Mouse (Mus musculus) right cerebral cortex, postnatal 14 days (tissue): ENCODE results near the gene Fcf1.

Experiments
- DNase-seq: peaks from one replicate; pipeline ENCODE4 v3.0.0; 2022

Fcf1 gene

DNA sequence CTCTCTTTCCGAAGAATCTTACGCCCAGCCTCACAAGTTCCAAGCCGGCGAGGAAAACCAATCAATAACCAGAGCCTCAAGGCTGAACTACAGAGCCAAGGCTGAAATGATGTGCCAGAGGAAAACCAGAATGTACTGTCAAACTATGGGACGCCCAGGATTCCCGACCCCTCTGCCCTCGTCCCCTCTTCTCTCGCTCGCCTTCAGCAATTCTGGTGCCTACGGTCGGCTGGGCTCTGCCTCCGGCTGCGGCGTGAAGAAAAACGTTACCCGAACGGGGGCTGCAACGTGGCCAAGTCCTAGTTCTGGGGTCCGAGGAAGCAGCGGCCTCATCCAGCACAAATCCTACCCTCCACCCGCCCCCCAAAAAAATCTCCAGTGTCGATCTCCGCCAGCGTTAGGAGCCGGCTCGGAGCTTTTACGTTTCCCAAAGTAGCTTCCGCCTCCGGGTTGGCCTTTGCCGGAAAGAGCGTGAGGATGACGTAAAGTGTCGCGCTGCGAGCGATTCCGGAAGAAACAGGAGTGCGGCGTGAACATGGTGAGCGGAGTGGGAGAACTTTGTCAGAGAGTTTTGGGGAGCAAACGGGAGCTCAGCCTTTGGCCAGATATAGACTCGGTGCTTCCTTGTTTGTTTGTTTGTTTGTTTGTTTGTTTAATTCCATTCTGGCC, at the start of gene Fcf1, which contains the start of gene Arel1:
Fcf1 (plus strand) TSS at position 470 of the 669 bp plus-strand sequence.
Arel1 (minus strand) TSS at position 473 of the 669 bp plus-strand sequence.
- peak; percentile 88 for DNase-seq

DNA sequence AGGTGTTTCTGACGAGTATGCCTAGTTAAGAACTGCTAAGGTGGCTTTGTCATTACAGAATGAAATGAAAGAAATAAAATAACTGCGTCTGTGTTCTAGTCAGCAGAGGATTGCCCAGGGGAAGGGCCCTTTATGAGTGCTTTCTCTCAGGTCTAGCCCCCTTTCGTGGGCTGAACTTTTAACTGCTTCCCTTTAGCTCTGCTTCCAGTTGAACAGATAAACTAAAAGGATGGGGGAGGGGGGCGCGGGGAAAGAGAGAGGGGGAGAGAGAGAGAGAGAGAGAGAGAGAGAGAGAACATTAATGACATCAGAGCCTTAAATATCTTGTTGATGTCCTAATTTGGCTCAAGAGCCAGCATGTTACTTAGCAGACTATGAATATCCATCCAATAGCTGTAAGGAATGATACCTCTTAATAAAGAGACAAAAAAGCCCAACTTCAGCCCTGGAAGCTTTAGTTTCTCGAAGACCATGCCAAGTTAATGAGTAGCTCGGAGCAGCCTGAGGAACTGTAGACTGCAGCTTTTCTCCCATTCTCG, 48.7 kb upstream of the Fcf1 start:
- DNase-seq, result no peak

DNA sequence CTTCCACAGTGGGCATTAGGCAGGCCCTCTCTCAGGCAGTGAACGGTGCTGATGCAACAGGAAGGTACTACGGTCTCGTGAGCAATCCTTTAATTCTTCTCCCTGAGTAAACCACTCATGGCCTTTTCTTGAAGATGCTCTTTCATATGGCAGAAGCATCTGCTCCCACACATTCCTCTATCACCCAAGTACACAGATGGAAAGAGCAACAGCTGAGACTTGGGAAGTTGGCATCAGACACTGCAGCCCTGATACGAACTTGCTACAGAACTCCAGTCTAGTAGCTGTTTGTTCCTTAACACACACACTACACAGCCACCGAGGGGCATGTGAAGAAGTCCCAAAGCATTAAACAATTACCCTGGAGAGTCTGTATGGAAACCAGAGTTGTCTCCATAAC, 46.4 kb upstream of the Fcf1 start:
- no peak for DNase-seq

DNA sequence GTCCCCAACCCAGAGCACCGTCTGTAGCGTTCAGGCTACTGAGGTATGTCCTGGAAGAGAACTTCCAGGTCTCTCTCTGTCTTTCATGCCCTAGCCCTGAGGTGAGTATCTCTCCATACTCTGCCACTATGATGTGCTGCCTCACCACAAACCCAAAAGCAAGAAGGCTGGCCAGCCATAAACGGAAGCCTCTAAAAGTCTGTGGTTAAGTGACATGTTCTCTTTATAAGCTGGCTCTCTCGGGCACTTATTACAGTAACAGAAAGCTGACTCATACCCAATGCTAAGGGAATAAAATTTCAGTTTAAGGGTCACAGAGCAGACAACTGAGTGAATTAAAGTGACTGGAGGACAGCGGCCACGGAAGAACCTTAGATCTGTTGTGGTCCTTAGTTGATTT, 44.2 kb upstream of the Fcf1 start:
- no peak for DNase-seq

DNA sequence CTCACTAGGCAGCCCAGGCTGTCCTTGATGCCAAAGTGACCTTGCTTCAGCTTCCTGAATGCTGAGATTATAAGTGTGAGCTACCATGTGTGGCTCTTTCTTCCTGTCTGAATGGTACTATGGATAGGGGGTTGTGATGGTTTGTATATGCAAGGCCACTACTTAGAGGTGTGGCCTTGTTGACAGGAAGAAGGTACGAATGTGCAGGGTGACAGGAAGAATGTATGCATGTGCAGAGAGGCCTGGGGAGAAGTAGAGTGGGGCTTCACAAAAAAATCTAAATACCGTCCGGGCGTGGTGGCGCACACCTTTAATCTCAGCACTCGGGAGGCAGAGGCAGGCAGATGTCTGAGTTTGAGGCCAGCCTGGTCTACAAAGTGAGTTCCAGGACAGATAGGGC, 38.5 kb upstream of the Fcf1 start:
- no peak for DNase-seq

DNA sequence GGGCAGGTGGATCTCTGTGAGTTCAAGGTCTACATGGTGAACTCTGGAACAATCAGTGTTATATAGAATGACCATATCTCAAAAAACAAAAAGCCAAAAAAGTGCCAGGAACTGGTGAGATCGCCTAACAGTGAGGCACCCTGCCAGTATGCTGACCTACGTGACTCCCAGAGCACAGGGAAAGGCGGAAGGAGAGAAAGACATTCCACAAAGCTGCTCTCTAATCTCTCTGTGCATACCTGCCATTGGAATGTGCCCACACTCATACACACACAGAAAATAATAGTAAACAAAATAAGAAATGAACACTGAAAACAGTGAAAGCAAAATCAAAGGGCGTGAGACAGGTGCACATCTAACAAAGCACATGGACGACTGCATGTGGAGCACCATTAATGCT, 35.4 kb upstream of the Fcf1 start:
- DNase-seq, result no peak

DNA sequence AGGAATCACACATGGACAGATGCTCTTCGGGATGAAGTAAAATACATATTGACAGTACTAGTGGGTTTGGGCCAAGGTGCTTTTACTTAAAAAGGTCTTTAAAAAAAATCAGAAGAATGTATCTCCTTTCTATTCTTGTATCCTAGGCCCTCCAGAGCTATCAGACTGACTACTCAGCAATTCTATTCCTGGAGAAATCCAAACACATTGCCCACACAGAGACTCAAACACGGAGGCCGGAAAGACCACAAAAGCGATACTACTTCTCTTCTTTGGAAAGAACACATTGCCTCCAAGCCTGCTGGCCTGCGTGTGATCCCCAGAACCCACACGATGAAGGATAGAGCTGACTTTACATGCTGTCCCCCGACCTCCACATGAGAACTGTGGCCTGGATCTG, 31.6 kb upstream of the Fcf1 start:
- DNase-seq, result no peak

DNA sequence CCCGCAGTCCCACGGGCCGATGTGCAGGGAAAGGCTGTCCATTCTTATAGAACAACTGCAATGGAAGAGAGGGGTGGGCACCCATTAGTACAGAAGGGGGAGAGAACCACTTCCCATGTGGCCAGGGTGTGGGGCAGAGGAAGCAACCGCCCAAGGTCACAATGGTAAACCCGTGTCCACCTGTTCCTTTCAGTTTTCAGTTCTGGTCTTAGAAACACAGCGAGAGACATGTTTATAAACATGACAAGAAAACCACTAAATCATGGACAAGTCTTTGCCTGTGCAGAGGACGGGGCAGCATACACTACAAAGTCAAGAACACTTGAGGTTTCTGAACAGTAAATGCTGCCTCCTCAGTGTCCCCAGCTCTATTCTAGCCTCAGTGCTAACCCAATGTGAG, 30.4 kb upstream of the Fcf1 start:
- no peak for DNase-seq

DNA sequence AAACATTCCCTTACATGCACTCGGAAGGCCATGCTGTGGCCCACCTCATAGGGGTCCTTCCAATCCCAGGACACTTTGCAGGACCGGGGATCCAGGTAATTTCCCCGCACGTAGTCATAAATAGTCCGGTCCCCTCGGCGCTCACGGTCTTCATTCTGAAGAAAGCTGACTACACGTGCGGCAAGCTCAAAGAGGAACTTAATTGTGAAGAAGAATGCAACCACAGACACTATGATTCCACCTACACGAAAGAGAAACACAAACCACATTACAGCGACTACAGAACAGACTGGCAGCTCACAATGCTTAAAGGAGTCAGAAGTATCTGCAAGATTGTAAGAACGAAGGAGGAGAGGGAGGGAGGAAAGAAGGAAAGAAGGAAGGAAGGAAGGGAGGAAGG, 29.0 kb upstream of the Fcf1 start:
- DNase-seq, result no peak

DNA sequence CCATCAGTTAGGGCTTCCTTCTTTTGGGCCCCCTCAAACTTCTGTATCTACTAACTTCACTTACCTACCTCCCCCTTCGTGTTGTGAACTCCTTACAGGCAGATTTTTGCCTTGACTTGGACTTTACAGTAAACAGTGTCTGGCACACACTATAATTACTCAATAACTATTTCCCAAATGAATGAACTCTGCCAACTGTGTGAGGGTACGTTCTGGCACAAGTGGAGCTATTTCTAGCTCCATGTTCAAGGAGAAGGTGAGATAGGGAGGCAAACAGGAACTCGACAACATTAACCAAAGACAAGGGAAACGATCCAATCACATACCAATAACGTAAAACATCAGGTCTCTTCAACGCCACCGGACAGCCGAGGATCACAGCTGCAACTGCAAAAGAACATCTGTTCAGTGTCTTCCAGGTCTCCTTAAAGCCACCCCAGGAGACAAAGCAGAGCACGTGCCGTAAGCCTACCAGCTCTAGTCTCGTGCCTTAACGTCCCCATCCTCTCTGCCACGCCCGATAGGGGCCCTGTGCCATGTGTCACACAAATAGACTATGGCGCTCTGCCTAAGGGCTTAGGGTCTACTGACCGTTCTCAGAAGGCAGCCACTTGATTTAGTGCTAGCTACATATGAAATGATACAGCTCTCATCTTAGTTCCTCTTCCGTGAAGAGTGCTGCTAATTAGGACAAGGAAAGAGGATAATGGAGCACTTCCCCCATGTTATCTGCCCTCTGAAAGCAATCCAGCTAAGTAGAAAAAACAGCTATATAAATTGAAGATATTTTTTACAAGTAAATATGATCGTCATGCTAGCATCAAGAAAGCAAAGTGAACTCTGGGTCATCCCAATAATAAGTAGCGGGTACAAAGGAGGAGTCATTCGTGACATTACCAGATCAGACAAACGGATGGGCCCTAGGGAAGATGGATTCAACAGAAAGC, 27.4 kb upstream of the Fcf1 start:
- no peak for DNase-seq

DNA sequence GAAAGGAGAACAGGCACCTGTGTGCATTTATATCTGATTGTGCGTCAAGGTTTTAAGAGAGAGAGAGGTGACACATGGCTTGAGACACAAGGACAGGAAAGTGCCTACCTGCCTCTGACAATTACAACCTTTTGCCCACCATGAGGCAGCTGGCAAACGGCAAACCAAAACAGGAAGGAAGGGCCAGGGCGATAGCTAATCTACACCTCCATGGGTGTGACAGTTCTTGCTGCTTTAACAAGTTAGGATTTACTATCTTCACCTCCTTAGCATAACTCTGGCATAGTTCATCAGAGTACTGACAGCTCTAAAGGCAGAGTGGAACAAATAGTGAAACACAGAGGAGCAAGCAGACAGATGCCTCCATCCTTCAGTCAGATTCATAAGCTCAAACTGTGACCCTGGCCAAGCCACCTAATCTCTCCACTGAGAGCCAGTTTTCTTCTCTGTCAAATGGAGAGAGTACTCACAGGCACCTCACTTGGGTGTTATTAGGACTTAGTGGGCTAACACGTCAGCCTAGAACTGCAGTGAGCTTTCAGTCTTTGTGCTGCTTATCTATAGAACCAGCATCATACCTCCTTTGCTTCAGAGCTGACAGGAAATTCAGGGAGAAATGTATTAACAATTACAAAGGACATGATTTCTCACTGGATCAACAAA, 26.4 kb upstream of the Fcf1 start:
- no peak for DNase-seq

DNA sequence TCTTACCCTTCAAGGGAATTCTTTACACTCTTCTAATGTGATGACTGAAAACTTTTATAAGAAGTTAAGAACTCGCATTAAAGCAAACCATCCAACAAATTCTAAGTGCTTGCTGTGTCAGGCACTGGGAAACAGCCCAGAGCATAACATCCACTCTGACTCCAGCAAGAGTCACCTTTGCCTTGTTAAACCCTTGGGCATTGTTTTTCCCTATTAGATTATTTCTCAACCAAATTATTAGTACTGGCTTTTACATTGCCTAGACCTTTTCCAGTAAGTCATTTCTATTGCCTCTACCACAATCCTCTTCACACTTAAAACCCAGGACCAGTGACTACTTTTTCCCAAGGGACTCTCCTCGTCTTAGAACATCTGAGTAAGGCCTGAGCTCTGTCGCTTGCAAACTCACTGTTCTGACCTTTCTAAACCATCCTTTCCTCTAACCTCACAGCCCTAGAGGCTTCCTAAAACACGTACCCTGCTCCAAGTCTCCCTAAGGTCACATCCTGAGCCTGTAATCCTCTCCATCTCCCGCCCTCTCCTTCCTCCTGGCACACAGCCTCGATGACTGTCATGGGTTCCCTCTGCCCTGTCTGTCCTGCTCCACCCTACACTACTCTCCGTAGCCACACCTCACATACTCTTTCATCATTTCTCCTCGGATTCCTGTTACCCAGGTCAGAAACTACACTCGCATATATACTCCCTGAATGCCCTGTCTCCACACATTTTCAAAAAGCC, 25.7 kb upstream of the Fcf1 start:
- DNase-seq, result no peak

DNA sequence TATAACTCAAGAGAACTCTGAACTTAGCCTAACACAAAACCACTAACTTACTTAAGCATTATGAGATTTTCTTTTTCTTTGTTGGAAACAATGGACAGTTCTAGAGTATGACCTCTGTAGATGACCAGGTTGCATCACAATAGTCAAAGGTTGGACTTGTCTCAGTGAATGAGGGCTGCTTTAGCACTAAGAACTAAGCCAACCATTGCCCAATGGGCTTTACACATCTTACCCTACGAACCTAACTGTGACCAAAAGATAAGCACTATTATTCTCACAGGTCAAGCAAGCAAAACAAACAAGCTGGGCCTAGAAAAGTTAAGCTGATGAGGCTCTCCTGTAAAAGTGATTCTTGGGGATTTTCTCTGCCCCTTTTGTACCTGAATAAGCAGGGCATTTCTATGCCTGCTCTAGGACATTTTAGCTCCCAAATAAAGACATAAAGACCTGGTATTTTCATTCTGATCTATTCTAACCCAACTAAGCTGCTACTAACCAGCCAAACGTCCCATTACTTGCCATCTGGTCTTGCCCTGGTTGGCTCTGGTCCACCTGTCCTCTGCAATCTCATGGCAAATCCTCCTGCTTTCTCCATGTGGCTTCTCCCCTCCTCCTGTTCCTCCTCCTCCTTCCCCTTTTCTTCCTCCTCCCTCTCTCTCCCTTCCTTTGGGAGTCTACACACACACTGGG, 22.7 kb upstream of the Fcf1 start:
- no peak for DNase-seq

DNA sequence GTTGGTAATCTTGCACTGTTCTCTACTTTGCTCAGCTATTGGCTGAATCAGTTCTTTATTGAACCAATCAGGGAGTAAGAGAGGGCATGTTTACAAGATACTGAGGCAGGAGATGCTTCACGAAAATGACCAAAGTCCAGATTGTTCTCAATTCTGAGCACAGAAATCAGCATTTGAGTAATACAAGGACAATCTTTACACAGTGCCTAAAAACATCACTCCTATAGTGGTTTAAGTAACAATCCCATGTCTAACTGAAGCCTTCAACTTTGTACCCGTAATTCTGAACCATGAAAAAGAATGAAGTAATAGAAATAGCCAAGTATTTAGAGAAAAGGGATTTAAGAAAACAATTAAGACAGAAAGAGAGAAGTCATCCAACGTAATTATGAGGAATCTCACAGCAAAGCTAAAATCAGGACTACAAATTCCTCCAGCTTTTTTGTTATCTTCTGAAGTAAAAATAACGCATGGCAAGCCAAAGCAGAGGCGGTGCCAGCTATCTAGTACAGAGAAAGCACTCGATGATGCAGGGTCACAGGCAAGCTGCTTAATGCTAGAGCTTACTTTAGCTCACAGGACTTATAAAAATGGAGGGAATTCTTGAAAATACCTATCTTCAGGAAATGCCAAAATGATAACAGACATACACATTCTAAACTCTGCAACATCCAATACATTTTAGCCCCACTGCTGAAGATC, 22.0 kb upstream of the Fcf1 start:
- DNase-seq, result no peak

DNA sequence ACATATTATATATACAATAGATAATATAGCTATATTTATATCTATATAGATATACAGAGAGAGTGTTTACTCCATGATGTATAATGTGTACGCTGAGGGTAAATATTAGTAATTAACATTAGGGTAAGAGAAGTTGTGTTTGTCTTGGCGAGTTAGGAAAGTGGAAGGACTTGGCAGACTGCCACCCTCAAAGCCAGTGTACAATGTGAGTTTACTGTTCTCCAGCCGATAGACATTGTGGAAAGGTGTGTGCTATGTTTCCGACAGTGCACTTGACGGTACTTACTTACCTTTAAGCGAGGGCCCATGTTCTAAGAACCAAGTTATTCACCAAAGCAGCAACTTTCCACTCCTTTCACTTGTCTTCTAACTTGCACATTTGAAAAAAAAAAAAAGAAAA, 19.9 kb upstream of the Fcf1 start:
- no peak for DNase-seq

DNA sequence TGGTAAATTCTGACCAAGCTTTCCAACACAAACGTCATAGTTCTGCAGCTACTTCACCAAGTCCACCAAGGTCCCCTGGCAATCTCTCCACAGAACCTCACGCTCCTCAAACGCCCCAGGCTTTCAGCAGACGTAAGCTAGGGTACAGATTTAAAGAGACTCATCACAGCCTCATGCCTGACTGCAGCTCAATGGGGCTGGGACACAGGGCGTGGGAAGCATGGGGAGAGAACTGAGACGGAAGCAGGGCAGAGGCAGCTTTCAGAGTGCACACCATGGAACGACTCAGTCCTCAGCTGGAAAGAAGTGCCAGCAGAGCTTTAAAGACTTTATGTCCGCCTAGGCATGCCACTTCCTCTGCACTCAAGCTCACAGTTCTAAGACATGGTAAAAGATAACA, 19.2 kb upstream of the Fcf1 start:
- DNase-seq, result no peak

DNA sequence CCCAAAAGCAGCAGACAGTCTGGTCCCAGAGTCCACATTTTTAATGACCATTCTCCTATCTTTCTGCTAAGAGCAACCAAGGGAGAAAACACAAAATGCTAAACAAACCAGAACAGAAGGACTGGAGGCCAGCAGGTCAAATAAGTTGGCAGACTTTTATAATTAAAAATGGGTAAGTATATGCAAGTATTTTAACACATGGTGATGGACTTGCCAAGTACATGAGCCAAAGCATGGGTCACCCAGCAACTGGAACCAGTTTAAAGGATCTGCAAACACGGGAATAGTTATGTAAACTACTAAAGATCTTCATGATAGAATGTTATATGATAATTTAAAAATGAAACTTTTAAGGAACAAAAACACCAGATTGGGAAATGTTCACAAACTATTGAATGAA, 18.3 kb upstream of the Fcf1 start:
- no peak for DNase-seq

DNA sequence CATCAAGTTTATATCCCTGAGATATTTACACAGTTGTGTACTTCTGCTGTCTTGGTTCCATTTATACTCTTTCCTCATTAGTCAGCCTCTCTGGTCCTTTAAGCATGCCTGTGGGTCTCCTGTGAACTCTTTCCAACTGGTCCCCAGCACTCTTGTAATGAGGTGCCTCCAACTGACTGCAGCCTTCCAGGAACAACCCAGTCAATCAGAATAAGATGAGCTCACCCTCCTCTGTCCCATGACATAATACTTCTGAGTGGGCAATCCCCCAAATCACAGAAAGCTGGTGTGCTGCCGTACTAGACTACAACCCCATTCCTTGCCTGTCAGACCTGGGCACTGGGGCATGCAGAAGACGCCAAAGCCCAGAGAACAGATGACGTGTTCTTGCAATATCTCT, 14.4 kb upstream of the Fcf1 start:
- DNase-seq, result no peak

DNA sequence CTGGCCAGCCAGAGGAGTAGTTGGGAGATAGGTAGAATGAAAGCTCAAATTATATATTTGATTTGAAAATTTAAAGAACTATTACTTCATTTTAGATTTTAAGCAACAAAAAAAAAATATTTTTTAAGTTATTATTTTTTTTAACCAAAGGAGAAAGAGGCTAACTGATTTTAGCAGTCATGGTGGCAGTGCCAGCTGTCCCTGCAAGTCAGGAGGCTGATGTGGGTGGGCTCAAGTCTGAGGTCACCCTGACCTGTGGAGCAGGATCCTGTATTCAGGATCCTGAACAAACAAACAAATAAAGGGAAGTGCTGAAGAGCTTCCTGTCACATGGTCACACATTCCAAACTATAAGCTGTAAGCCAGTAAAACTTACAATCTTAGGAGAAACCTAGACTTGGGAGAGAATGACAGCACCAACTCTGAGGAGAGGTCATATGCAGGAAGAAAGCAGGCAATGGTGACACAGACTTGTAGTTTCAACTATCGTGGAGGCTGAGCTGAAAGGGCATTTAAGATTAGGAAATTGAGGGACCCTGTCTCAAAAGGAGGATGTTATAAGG, 11.8 kb upstream of the Fcf1 start:
- no peak for DNase-seq

DNA sequence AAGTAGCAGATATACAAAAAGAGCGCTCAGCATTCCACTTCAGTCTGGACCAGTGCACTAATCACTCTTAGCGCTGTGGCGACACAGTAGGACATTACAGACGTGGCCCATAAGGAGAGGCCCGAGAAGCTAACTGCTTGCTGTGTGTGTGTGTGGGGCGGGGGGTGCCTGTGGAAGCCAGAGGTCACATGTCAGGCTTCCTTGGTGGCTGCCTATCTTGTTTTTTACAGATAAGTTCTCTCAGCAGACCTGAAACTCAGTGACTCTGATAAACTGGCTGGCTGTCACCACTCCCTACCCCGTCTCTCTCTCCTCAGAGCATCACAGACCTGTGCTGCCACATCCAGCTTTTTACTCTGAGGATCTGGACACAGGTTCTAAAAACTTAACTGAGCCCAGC, 8.1 kb upstream of the Fcf1 start:
- no peak for DNase-seq
